Mouse (Mus musculus) liver, embryonic 14.5 days (tissue): Measurements from ENCODE around the gene Galntl6.

Experiments
- CTCF ChIP-seq: IDR thresholded peaks from 2 replicates; pipeline ENCODE4 v1.5.1; 2016; ENCODE audit warnings: antibody characterized with exemption, low read depth, control low read depth
- EP300 ChIP-seq: IDR thresholded peaks from 2 replicates; pipeline ENCODE4 v1.6.1; 2016; ENCODE audit warnings: antibody characterized with exemption, low read depth

- TF ChIP-seq CTCF (no peak), EP300 (no peak)
Observed at GRCm38 (mm10) chr8:57776723-57777122, 1135.7 kb downstream of the Galntl6 start.
